Mouse (Mus musculus) CD4-positive helper T cell, adult 2 months (primary cell): ENCODE data around the gene Abca8a.
"Not testable (repeated sequence)": the region's sequence is repeated elsewhere in the genome, so short reads cannot be mapped to it uniquely, and the experiment has no call there.

ENCODE experiments used
- DNase-seq: peaks from one replicate; pipeline ENCODE4 v3.0.0-alpha.2; 2012; ENCODE audit warnings: low read depth, missing footprints, low spot score

Abca8a gene

DNA sequence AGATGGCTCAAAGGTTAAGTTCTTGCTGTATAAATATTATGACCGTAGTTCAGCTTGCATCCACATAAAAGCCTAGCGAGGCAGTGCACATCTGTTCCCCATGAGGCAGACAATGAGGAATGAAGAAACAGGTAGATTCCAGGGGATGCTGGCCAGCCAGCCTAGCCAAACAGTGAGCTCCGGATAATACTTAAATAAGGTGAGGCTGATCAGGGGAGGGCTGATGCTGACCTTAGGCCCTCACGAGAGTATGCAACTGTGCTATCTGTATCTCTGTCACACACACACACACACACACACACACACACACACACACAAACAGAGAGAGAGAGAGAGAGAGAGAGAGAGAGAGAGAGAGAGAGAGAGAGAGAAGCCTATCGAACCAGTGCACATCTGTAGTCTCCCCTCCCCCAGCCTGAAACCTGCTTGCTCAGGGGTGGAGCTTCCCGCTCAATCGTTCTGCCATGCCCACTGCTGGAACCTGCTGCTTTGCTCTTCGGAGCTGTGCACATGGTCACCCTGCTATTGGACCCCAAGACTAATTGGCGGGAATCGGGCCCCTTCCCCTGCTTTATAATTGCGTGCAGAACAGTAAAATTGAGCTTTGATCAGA, 108.2 kb downstream of the Abca8a start:
- not testable (repeated sequence) for DNase-seq

DNA sequence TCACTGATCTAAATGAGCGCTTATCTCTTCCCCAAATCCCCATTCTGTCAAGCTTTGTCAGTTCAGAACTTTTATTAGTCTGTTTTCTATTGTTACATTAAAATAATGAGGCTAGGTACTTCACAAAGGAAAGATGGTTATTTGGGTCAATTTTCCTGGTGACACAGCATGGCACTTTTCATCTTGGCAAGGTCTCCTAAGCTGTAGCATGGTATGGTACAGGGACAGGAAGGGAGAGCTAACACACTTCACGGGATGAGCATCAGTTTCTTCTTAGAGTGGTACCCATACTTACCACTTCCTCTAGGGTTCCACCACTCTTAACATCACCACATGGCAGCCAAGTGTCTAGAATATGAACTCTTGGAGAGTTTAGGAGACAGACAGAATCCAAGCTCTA, 113.9 kb downstream of the Abca8a start:
- DNase-seq, result no peak
